Mouse (Mus musculus) right cerebral cortex, postnatal 10 days (tissue): Measurements from ENCODE around the gene Olfr1370.
"Not testable (repeated sequence)": the region's sequence is repeated elsewhere in the genome, so short reads cannot be mapped to it uniquely, and the experiment has no call there.

Experiments used
- DNase-seq, 2 experiments: peaks; one replicate each; pipeline ENCODE4 v3.0.0; 2021; ENCODE audit warnings: low spot score in 2 of 2

Gene Olfr1370

GRCm38 (mm10) chr13:21074847-21075246 lies at the start of gene Olfr1370:
Olfr1370 (minus strand) TSS chr13:21074947.
- DNase-seq, result no peak

- no peak for DNase-seq
These were observed 39.4 kb upstream of the Olfr1370 start for GRCm38 (mm10) chr13:21114121-21114520.

GRCm38 (mm10) chr13:21111183-21111582 lies 36.4 kb upstream of the Olfr1370 start, which contains the start of gene Olfr1369-ps1:
Olfr1369-ps1 (plus strand) TSS chr13:21111483.
- not testable (repeated sequence) for DNase-seq

DNA sequence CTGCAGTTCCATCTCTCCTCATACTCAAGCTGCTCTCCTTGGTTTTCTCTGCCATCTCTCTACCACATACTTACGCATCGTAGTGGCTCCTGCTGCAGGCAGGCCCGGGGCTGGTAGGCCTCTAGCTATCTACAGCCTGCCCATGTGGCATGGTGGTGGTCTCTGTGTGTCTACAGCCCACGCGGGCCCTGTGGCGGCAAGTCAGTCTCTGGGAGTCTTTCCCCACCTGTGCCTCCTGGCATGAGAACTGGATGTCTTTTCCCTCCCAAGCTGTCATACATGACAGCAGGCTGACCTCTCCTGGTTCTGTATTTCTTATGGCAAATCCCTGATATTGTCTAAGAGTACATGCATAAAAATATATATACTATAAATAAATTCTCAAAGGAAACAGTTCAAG lies 35.7 kb upstream of the Olfr1370 start:
- DNase-seq, result no peak

DNA sequence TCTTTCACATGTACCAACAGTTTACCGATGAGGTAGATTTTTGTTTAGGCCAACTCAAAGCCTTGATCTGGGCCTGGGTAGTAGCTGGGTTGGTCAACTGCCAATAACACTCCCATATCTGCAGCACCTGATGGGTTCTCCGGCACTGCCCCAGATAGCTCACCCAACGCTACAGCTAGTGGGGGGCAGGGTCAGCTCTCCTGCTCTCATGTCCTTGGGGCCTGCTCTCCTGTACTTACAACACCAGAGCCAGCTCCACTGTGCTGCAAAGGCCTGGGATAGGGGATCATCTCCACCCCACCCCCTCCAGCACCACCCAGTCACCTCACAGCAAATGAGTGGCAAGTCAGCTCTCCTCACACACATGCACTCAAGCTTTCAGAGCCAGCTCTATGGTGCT lies 35.0 kb upstream of the Olfr1370 start:
- DNase-seq, result no peak

DNA sequence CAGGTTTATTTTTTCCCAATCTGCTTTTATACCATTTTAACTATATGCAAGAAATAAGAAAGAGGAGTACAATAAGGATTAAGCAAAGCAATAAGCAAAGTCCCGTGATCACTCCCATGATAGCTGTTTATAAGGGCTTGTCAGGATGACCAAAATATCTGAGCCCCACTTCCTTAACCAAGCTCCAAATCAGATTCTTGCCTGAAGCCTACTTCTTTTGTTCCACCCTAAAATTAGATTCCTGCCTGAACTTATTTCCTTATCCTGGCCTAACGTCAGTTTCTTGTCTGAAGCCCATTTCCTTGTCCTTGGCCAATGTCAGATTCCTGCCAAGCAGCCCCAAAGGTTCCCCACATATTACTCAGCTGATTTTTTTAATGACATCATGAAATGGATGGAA lies 7.9 kb upstream of the Olfr1370 start:
- no peak for DNase-seq

GRCm38 (mm10) chr13:21066021-21066420 lies 8.7 kb downstream of the Olfr1370 start:
- no peak for DNase-seq

- no peak for DNase-seq
These were observed 24.6 kb downstream of the Olfr1370 start for GRCm38 (mm10) chr13:21050118-21050517.

DNA sequence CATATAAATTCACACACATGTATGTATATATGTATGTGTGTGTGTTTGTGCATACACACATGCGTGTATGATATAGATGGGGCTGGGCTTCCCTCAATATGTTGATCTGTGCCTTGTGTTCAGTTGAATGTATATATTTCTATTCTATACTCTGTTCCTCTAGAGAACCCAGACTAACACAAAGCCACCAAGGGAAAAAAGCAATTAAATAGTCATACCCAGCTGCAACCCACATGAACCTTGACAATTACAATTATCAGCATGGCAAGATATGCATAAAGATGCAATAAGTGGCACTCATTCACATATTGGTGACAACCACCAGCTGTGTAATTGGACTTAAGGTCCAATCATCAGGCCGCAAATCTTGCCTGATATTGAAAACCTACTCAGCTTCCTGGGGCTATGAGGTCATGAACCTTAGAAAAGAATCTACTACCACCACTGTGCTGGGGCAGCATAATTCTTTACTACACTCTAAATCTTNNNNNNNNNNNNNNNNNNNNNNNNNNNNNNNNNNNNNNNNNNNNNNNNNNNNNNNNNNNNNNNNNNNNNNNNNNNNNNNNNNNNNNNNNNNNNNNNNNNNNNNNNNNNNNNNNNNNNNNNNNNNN lies 34.1 kb downstream of the Olfr1370 start:
- no peak for DNase-seq

- no peak for DNase-seq
These were observed 38.8 kb downstream of the Olfr1370 start for GRCm38 (mm10) chr13:21035981-21036380.

- no peak for DNase-seq
These were observed 39.7 kb downstream of the Olfr1370 start for GRCm38 (mm10) chr13:21035011-21035410.

DNA sequence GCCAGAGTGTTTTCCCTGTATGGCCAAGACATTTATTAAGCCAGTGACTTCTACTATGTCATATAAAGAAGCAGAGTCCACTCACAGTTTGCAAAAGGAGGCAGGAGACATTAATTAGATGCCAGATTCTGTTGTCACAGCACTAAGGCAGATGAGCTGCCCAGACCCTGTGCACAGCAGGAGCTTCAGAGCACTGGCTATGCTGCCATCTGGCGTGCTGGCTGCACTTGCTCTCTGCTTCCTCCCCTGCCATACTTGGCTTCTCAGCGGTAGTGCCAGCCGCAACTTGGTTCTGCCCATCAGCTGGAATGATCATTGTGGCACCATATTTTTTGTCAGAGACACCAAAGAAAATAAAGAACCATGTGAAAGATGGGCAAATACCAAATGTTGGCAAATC lies 41.6 kb downstream of the Olfr1370 start:
- DNase-seq, result peak; percentile 49 to 53

DNA sequence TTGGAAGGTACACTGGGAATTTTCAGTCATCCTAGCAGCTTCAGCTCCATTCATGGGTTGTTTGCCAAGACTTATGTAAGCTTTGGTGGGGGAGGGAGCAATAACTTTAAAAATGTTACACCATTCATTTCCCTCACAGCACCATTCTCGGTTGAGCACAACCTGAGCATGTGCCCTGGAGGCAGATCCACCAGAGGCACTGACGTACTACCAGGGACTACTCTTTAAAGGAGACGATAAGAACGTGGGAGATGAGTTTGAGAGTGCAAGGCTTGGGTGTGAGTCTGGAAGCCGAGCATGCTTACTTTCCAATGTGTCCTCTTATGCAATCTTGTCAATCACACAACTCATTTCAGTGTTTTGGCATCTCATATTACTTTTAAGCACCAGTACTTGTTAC lies 49.9 kb downstream of the Olfr1370 start:
- DNase-seq, result no peak
